Mouse (Mus musculus): Measurements from ENCODE around the gene Ccdc102a.

DNA sequence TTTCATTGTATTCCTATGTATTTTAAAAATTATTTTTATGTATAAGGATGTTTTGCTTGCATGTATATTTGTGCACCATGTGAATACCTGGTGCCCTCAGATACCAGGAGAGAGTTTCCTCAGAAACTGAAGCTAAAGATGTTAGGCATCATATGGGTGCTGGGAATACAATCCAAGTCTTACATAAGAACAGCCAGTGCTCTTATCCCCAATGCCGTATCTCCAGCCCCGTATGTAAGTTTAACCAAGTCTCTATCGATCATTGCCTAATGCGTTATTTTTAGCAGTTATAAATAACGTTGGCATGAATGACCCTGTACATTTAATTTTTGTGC, 60.9 kb downstream of the Ccdc102a start:
- no peak for TF ChIP-seq CTCF (conservative IDR thresholded peaks at IDR 0.05; ENCODE audit: low read length)
- TF ChIP-seq POU5F1 (IDR thresholded peaks at IDR 0.05; ENCODE audit: borderline replicate concordance, low read length), result no peak
- TF ChIP-seq NANOG (IDR thresholded peaks at IDR 0.05; ENCODE audit: borderline replicate concordance, low read length), result no peak
